Mouse (Mus musculus) lung, postnatal 36 days (tissue): ENCODE data around the gene Gpatch4.

ENCODE experiments used
- DNase-seq: peaks from one replicate; pipeline ENCODE4 v3.0.0; 2022; ENCODE audit warnings: mixed read lengths

The Gpatch4 gene

DNA sequence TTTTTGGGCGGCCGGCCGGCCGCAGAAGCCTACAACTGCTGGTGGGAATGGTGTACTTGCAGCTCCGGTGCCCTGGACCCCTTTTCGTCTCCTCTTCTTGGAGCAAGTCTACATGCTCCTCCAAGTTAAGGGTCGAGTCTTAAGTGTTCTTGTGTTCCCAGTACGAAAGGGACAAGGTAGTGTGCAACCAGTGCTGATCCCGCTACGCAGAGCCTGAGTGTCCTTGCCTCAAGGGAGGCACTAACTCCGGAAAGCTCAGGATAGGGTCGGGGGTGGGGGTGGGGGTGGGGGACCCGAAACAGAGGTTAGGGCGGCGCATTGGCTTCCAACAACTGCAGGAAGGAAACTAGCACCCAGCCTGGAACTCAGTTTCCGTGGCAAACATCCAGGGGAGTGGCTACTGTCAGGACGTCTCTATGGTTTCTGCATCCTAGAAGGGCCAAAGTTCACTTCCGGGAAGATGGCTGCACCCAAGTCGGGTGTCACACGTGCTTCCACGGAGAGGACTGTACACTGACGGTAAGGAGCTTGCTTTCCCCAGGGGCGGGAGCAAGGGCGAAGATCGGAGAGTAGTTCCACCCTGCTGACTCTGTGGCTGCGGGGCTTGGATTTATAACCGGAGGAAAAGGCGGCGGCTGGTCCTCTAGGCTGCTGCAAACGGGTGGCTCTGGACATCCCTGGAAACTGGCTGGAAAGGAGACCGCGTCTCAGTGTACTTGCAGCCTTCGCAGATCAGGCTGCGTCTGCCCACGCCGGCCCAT, at the start of gene Gpatch4:
Gene Gpatch4, plus strand, starts transcription at position 448 of the 761 bp plus-strand sequence.
- DNase-seq = peak; percentile 98

DNA sequence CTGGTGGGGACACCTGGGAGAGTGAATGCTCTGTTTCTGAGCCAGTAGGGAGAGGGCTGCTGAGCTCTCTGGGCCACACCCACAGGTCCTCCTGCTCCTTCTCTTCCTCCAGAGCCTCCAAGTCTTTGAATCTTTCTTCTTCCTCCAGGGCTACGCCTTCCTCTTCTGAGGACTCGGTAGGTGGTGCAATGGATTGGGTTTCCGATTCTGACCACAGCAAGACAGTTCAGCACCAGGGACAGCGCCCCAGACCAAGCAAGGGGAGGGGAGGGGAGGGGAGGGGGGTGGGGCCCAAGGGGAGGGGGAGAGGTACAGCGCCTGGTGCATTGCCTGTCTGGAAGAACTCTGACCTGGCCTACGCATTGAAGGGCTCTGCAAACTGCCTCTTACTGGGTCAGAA, 49.5 kb upstream of the Gpatch4 start:
- DNase-seq = peak; percentile 35

DNA sequence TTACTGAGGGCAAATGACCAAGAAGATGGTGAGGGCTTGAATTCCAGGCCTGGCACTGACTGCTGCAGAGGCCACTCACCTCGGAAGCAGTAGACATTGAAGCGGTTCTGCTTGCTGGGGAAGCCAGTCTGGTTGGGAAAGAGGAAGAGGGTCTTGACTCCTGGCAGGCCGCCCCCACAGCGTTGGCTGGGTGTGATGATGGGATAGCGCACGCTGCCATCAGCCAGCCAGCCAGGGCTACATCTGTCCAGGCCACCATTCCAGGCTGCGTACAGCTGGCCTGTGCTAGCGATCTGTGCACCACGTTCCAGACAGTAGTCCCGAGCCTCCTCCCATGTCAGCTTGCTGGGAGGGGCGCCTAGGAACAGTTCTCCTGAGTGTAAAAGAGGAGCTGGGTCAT, 47.6 kb upstream of the Gpatch4 start:
- no peak for DNase-seq

DNA sequence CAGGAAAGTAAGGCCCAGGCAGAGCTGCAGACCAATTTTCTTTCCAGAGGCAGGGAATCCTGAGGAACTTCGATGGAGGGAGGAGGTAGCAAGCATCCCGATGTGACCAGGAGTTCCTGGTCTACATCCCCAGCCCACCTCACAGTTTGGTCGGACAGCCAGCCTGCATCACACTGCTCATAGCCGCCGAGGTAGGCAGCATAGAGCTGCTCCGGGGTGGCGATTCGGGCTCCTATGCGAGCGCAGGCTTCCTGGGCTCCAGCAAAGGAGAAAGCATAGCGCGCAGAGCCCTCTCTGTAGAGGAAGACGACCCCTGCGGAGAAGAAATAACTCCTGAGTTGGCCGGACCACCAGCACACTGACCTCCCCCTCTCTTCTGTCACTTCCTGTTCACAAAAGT, 46.5 kb upstream of the Gpatch4 start:
- DNase-seq = no peak

DNA sequence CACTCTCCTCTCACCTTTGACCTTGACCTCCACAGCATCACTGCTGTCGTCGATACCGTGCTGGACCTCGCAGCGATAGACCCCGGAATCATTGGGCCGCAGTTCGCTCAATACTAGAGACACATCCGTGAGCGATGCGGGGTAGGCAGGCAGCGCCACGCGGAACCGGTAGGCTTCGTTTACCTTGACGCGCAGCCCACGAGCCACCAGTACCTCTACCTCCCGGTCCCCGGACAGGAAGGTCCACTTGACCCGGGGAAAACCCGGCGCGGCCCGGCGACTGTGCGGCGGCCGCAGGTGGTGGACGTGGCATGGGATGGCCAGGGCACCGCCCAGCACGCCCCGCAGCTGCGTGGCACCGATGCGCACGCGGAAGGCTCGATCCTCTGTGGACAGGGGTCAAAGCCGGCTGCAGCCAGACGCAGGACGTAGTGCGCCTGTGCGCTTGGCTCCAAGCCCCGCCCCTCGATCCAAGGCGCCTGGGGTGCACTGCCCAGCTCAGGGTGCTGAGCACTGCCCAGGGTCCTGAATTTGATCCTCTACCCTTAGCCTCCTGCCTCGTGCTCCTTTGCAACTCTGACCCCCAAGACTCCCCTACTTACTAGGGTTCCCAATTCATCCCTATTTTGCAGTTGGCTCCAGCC, 45.8 kb upstream of the Gpatch4 start:
- peak; percentile 30 for DNase-seq

DNA sequence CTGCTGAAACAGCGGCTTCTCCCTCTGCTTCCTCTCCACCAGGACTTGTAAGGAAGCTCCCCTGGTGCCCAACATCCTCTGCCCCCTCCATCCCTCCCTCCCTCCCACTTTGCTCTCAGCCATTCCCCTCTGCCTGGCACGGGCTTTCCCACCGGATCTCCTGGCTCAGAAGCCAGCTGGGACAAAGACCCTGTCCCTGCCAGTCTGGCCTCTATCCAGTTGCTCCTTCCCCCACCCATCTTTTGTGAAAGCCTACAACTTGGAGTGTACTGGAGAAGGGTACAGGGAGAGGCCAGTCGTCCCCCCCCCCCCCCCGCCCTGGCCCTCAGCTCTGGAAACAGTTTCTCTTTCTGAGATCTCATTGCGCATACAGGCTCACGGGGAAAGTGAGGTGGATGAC, 44.2 kb upstream of the Gpatch4 start:
- DNase-seq = no peak

DNA sequence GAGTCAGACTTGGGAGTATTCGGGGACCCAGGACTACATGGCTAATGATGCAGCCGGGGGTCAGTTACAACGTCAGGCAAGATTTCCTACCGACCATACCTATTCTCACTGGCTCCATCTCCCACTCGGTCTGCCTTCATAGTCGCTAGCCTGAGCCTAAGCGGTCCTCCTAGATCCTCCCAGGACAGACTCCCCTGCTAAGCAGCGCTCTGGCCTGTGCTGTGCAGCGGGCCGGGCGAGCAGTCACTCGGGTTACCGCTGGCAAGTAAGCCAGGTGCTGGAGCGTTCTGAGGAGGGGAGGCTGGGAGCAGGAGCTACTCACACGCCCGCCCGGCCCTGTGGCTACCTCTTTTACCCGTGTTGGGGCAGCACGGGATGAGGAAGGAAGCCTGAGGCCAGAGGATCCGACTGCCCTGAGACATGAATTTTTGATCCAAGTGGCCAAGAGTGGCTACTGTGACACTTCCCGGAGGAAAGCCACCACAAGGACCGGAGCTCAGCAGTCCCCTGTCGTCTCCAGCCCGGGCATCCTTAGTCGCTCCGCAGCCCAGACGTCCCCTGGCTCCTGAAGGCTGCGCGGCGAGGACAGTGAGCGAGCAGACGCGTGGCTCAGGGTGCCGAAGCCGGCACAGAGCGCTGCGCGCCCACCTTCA, 43.5 kb upstream of the Gpatch4 start:
- no peak for DNase-seq

DNA sequence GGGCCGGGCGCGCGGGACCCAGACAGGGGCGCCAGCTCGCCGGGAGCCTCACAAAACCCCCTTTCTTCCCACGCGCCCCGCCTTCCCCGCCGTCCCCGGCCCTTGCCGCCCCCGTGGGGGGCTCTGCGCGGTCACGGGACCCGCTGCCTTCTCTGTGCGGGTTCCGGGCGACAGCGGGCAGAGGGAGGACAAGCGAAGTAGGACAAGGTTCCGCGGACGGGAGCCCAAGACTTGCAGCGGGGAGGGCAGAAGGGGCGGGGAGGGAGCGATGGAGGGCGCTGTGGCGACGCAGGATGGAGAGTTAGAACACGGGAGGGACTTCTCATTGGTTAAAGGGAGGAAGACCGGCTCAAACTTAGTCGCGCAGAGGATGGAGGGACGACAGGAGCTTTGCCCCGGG, 42.7 kb upstream of the Gpatch4 start, which contains the start of gene Bcan:
Gene Bcan, minus strand, starts transcription at position 50 of the 400 bp plus-strand sequence.
- DNase-seq = no peak

DNA sequence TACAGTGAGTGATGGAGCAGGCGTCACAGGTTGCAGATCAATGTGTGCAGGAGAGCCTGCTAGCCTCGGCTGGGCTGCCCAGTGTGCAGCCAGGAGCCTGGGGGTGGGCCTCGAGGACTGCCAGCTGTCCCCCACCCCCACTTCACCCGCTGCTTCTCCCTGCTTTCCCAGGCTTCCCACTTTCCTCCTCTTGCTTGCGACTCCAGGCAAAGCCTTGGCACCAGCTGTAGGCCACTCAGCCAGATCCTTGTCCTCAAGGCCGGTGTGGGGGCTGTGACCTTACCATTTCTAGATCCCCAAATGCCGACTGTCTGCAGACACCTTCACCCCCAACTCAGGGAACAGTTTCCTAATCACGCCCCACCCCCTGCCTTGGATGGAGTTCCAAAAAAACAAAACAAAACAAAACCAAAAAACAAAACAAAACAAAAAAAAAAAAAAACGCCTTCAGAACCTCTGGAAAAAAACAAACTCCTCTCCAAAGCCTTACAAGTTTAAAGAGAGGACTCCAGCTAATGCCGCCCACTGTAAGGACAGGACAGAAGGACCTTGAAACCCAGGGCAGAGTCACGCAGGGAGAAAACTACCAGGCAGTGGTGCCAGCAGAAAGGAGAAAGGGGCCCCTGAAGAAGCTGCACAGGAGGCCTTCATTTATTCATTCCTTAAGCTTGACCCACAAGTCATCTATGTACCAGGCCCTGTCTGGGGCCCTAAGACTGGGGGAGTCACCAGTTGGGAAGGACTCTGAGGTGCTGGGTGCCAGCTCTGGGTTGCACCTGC, 41.9 kb upstream of the Gpatch4 start:
- DNase-seq = no peak

DNA sequence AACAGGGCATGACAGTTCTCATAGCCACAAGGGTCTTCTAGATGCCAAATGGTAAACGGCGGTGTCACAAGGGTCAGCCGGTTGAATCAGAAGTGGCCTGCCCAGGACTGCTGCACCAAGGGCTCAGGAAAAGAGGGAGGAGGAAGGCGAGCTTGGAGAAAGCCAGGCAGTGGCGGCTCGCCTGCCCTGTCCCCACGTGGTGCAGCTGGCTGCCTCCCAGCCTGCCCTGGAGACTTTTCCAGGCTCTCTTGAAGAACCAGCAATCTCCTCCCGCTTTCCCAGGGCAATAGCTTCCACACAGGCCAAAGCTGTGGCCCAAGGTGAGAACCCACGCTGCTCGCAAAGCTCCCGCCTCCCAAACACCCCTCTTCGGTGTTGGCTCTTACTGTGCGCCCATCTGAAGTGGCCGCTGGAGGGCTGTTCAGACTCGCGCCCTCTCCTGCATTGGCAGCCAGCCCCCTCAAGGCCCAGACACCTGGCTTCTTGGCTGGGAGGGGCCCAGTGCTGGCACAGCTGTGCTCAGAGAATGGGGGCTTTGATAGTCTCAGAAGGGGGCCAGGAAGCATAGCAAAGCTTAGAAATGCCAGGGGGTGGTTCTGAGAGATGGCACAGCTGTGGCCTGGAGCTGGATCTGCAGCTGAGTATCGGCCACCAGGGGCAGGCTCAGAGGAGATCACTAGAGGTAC, 40.5 kb upstream of the Gpatch4 start:
- DNase-seq = peak; percentile 75

DNA sequence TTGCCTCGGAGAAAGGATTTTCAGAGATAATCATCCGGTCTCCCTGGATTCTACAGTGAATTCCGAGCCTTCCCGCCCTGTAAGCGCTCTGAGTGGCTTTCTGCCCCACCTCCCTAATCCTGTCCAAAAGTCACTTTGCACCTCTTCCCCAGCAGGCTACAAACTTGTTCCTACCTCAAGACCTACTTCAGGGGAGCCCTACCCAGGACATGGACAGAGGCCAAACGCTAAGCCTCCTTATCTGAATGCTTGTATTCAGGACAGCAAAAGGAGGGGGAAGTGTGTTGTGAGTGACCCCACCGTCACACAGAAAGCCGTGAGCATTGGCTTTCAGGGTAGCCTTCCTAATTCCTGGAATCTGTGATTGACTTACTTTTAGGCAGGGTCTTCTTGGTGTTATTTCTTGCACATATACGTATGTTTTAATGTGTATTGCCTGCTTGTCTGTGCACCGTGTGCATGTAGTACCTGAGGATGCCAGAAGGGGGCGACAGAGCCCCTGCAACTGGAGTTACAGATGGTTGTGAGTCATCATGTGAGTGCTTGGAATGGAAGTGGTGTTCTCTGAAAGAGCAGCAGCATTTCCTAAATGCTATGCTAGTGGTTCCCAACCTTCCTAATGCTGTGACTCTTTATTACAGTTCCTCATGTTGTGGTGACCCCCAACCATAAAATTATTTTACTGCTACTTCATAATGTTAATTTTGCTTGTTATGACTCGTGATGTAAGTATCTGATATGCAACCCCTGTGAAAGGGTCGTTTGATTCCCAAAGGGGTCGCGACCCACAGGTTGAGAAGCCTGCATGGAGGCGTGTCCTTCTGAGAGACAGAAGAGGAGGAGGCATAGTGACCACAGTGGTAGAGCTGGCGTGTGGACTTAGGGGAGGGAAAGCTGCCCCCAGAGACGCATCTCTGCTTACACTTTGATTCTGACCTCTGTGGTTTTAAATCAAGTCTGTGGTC, 36.8 kb upstream of the Gpatch4 start:
- peak; percentile 81 for DNase-seq

DNA sequence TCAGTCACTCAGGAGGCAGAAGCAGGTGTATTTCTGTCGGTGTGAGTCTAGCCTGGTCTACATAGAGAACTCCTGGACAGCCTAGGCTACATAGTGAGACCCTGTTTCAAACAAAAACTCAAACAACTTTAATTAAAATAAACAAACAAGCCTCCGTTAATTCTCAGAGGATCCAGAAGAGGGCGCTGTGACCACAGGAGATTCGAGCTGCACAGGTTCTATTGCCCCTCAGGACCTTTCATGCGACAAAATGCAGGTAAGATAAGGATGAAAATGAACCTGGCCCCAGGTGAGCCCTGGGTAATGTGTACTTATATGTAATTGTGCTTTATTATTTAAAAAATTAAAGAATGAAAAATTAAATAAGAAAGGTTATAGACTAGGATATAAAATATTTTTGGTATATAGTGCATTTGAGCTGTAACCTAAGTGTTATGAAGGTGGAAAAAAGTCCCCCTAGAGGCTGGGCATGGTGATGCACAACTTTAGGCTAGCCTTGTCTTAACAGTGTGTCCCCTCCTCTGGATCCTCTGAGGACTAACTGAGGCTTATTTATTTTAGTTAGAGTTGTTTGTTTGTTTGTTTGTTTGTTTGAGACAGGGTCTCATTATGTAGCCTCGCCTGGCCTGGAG, 32.2 kb upstream of the Gpatch4 start:
- DNase-seq = peak; percentile 66

DNA sequence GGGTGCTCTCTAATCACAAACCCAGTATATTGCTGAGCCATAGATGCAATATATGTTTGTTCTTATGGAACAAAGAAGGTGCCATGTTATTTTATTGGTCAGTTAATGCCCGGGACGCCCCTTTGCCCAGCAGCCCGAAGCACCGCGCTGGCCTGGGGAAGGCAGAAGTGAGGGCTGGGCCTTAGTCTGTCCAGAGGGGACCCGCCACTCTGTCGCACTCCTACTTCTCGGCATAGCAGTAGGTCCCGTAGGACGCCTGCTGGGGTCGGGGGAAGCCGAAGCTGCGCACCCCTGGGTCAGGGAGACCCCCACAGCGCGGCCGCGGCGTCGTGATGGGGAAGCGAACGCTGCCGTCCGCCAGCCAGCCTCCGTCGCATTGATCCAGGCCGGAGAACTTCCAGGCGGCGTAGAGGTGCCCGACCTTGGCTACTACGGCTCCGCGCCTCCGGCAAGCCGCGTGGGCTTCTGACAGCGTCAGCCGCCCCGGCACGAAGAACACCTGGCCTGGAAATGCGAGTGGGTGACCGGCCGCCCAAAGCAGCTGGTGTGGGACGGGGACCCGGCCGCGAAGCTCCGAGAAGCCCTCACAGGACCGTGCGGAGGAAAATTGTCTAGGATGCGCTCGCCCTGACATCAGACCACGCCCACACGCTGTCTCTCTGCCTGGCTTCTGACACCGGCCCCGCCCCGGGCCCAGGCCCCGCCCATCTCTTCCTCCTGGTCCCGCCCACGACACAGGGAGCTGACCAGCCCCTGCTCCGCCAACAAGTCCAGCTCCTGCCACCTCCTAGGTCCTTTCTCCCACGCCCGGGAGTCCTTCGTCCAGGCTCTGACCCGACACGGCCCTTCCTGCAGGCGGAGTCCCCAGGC, 20.4 kb upstream of the Gpatch4 start:
- peak; percentile 98 for DNase-seq

DNA sequence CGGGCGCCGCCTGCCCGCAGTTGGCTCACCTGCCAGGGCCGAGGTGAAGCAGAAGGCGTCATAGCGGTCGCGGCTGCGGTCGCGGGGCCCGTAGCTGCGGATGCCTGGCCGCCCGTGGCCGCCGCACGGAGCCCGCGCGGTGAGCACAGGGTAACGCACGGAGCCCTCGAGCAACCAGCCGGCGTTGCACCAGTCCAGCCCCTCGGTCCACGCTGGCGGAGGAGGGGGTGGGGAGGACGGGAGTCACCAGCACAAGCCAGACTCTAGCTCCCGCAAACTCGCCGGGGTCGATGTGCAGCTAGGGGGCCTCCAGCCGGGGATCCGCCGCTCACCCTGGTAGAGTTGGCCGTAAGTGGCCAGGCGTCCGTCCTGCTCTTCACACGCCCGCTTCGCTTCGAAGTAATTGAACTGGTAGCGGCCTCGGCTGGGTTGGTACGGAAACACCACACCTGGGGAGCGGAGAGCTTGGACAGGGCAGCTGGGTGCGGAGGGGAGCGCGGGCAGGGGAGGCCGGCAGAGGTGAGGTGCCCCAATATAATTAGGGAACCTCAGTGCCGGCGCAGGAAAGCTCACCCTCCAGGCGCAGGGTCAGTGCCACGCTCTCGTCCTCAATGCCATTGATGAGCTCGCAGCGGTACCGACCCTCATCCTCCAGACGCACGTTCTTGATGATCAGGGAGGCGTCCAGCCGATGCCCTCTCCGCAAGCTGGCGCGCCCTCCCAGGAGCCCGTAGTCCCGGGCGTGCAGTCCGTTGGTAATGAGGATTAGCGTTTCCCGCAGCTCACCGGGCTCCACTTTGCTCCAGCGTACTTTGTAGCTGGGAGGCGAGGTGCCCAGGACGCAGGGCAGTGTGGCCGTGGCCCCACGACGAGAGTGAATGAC, 19.5 kb upstream of the Gpatch4 start:
- no peak for DNase-seq

DNA sequence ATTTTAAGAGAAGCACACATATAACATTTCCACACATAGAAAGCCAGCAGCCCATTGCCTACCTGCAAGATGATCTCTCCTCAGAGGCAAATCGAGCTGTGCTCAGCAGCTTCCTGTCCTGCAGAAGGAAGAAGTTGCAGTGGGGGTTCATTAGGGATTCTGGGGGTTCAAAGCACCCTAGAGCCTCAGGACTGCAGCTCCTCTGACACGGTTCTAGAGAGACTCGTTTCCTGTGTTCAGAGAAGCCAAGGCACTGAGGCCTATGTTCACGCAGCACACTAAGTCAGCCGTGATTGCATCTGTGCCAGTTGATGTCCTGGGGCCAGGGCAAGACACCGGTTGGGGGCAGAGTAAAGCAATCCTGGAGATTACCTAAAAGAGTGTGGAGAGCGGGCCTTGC, 16.1 kb upstream of the Gpatch4 start:
- no peak for DNase-seq

DNA sequence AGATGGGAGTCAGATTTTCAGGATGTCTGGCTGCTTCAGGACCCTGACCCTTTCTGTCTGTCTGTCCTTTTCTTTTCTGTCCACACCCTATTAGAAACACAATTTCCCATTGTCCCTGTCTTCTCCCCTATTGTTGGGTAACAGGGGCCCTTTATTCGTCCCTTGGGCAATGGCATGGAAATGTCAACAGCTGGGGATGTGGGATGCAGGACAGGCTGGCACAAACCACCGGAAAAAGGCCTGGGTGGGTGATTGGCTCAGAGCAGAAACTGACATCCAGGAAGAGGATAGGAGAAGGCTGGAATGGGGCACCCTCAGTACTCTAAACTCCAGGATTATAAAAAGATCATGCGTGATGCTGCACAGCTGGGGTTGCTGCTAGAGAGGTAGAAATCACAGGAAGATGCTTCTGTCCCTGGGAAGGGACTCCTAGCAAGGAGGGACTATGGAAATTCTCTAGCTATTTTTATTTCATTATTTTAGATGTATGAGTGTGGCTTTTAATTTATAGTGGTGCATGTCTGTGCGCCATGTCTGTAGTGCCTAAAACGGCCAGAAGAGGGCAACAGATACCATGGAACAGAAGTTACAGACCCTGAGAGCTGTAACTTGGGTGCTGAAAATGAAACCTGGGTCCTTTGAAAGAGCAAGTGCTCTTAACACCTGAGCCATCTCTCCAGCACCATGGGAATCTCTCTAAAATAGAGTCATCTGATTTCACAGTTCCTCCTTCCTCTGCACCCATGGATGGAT, 15.3 kb upstream of the Gpatch4 start, which contains the start of gene Hapln2:
Gene Hapln2, minus strand, starts transcription at position 150 of the 753 bp plus-strand sequence.
- DNase-seq = peak; percentile 41

DNA sequence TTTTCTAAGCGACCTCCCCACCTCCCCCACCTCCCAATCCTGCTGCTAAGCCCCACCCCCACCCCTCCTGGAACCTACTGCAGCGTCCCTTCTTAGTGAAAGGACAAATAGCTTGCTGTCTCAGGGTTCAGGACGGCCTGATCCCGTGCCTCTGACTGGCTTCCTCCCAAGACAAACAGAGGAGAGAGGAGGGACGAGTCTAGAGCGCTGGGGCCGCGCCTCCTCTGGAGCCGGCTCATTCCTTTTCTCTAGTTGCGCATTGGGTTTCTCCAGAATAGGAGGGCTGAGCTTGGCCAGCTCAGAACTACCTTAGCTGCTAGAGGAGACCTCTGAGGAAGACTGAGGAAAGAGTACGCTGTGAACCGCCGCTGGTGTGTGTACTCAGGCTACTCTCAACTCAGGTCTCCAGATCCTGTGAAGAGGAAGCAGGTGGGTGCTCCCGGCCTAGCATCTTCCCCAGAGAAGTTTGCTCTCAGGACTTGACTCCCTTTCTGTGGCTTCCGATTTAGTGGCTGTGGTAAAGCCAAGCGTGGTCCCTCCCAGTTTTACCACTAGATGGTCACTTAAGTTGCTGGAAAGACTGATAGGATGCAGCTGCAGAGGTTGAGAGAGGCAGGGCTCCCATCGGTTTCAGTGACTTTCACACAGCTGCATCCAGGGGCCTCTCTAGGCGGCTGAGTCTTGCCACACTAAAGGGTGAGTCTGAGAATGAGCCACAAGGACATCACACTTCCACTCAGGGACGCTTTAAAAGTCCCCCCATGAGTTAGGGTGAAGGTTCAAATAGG, 12.1 kb upstream of the Gpatch4 start:
- peak; percentile 87 for DNase-seq
